Mouse (Mus musculus): ENCODE results near the gene Csdc2.
"Not testable (repeated sequence)": the region's sequence is repeated elsewhere in the genome, so short reads cannot be mapped to it uniquely, and the experiment has no call there.

Gene Csdc2

GRCm38 (mm10) chr15:81936679-81937078, at the start of gene Csdc2:
Csdc2 (plus strand) TSS chr15:81936759.
- DNase-seq (ENCODE audit: low spot score in 2 of 2) = peak in 1 of 2 experiments; percentile 56

- no peak for DNase-seq (ENCODE audit: low spot score in 2 of 2)
Measured at GRCm38 (mm10) chr15:81886795-81887550, 49.6 kb upstream of the Csdc2 start.

GRCm38 (mm10) chr15:81889175-81889574, 47.4 kb upstream of the Csdc2 start:
- DNase-seq (ENCODE audit: low spot score in 2 of 2) = no peak

- no peak for DNase-seq (ENCODE audit: low spot score in 2 of 2)
Measured at GRCm38 (mm10) chr15:81891140-81891802, 45.3 kb upstream of the Csdc2 start.

GRCm38 (mm10) chr15:81891822-81892580, 44.6 kb upstream of the Csdc2 start:
- no peak for DNase-seq (ENCODE audit: low spot score in 2 of 2)

- no peak for DNase-seq (ENCODE audit: low spot score in 2 of 2)
Measured at GRCm38 (mm10) chr15:81894002-81894401, 42.6 kb upstream of the Csdc2 start.

GRCm38 (mm10) chr15:81896407-81896806, 40.2 kb upstream of the Csdc2 start:
- no peak for DNase-seq (ENCODE audit: low spot score in 2 of 2)

- no peak for DNase-seq (ENCODE audit: low spot score in 2 of 2)
Measured at GRCm38 (mm10) chr15:81897607-81898285, 38.8 kb upstream of the Csdc2 start.

GRCm38 (mm10) chr15:81898751-81899150, 37.8 kb upstream of the Csdc2 start:
- no peak for DNase-seq (ENCODE audit: low spot score in 2 of 2)

- DNase-seq (ENCODE audit: low spot score in 2 of 2) = peak; percentile 64 to 84
Measured at GRCm38 (mm10) chr15:81904939-81905338, 31.6 kb upstream of the Csdc2 start.

GRCm38 (mm10) chr15:81907953-81908352, 28.6 kb upstream of the Csdc2 start:
- DNase-seq (ENCODE audit: low spot score in 2 of 2) = no peak

- not testable (repeated sequence) for DNase-seq (ENCODE audit: low spot score in 2 of 2)
Measured at GRCm38 (mm10) chr15:81908767-81909166, 27.8 kb upstream of the Csdc2 start.

- DNase-seq (ENCODE audit: low spot score in 2 of 2) = no peak
Measured at GRCm38 (mm10) chr15:81912498-81912897, 24.1 kb upstream of the Csdc2 start.

- DNase-seq (ENCODE audit: low spot score in 2 of 2) = no peak
Measured at GRCm38 (mm10) chr15:81914668-81915067, 21.9 kb upstream of the Csdc2 start.

GRCm38 (mm10) chr15:81915663-81916062, 20.9 kb upstream of the Csdc2 start:
- DNase-seq (ENCODE audit: low spot score in 2 of 2) = no peak

- no peak for DNase-seq (ENCODE audit: low spot score in 2 of 2)
Measured at GRCm38 (mm10) chr15:81917201-81917600, 19.4 kb upstream of the Csdc2 start.

- peak in 1 of 2 experiments; percentile 46 for DNase-seq (ENCODE audit: low spot score in 2 of 2)
Measured at GRCm38 (mm10) chr15:81917621-81918463, 18.7 kb upstream of the Csdc2 start.

GRCm38 (mm10) chr15:81919062-81919461, 17.5 kb upstream of the Csdc2 start:
- no peak for DNase-seq (ENCODE audit: low spot score in 2 of 2)

GRCm38 (mm10) chr15:81920546-81921217, 15.9 kb upstream of the Csdc2 start:
- DNase-seq (ENCODE audit: low spot score in 2 of 2) = no peak

GRCm38 (mm10) chr15:81921255-81921654, 15.3 kb upstream of the Csdc2 start:
- peak in 1 of 2 experiments; percentile 33 for DNase-seq (ENCODE audit: low spot score in 2 of 2)

Data from cerebellum, postnatal 4 days (tissue).